Mouse (Mus musculus) kidney, adult 8-10 months (tissue): Measurements from ENCODE around the gene Isl1.

Experiments used
- DNase-seq, 2 experiments: peaks; one replicate each; pipeline ENCODE4 v3.0.0; 2022

The Isl1 gene

DNA sequence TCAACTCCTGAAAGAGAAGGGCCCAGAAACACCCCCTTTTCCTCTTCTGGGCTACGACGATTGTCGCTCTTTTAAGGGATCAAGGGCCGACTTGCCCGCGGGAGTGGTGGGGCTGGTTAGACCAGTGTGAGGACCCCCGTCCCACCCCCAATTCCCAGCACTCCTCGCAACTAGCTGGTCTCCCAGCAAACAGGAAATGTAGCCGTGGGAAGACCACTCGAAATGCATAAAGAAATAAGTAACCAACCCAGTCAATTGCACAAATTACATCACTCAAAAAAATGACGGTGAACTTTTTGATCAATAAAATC, 15.4 kb downstream of the Isl1 start:
- no peak for DNase-seq

DNA sequence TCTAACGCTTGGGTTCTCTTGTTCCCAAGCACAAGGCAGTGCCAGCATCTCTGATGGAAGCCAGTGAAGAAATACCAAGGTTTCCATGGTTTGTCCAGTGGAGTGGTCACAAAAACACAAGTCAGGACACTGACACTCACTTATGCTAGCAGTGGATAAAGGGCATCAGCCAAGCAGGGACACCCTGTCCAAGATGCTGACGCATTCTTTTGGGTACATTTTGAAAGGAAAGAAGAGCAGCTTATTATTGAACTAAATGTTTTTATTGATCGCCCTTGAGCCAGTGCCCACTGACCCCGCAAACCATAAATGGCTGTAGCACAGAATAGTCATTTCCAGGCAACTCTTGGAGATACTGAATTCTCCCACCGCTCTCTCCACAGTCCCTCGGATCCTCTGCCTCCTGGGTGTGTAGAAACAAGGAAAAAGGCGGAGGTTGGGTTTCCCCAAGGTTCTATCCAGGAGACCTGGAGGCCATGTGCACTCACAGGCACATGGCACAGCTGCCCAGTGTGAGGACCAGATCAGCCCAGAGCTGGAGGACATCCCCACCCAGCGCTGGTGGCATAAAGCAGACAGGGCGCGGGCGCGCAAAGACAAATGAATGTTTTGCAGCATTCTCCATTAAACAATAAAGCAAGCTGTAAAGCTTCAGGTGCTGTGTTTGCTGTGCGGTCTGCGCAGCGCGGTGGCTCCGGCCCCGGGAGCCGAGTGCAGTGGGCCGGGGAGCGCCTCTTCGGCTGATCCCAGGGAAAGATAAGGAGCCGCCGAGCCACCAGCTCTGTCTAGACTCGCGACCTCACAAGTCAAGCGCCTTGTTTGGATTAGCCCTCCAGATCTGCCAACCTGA, 16.0 kb downstream of the Isl1 start:
- no peak for DNase-seq

DNA sequence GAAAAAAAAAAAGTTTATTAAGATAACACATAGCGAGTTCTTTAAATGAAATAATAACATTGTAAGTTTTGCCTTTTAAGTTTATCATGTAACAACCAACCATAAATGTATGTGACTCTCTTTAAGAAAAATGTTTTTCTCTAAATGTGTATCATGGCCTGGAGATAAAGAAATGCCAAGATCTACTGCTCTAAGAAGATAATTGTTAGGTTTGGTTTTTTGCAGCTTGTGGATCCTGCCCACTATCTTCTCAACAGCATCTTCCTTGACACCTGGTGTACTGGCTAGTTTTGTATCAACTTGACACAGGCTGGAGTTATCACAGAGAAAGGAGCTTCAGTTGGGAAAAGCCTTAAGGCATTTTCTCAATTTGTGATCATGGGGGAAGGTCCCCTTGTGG, 19.8 kb downstream of the Isl1 start:
- DNase-seq, result no peak

DNA sequence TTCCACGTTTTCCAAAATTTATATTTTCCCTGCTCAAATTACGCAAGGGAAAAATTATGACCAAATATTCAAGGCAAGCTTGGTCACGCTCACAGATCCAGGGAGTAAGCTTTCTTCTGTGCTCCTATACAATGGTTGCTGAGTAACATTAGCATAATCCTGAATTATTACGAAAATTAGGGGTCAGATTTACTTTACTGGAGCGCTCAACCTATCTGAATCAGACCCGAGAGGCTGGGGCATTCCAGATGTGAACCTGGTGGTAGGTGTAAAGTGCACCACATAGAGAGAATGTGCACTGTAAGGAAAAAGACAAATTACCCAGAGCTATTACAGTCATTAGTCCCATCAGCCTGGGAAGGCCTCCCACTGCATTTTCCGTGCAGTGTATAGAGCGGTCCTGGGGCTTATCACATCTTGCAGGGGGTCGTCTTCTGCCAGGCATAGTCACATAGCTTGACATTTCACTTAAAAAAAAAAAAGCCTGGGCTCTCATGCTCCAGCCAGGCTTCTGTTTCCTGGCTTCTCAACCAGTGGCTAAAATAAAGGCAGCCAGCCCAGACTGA, 30.2 kb downstream of the Isl1 start:
- no peak for DNase-seq
